Mouse (Mus musculus): ENCODE results near the gene Mesp2.

GRCm38 (mm10) chr7:79847456-79848451 is 37.2 kb downstream of the Mesp2 start:
- no peak for TF ChIP-seq POLR2A (IDR thresholded peaks at IDR 0.05; ENCODE audit: control insufficient read depth, low read depth, low read length)
- TF ChIP-seq CTCF (IDR thresholded peaks at IDR 0.05; ENCODE audit: control insufficient read depth, insufficient read depth, insufficient replicate concordance, low read depth, low read length), result no peak
